Mouse (Mus musculus): ENCODE results near the gene Lrrc49. TPM values are rescaled to one million over a fixed set of nuclear protein-coding genes. Genes with fewer than 3 reads are reported as not detected.

Gene Lrrc49
- polyA plus RNA-seq, 1 experiment from 2014 or later: 1.2 TPM

DNA sequence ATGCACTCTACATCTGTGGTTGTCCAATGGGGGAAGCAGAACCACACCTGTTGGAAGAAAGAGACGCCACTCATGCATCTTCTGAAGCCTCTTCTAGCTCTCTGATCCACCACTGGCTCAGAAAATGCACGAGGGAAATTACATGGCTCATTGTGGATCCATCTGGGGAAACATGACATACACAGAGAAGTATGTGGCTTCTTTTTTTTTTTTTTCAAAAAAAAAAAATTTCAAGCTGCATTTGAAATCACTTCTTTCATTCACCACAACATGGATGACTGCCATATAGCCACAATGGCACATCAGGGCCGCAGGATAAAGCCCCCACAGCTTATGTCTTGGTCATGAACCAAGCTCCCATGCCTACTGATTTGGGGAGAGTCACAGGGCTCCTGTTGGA is 159.7 kb downstream of the Lrrc49 start:
- DNase-seq: no peak
- no peaks in the 10 kb centered on the region for H3K9me3 ChIP-seq (replicated peaks)
- H3K27me3 ChIP-seq: no peaks in the 10 kb centered on the region
- WGBS (ENCODE audit: insufficient replicate concordance): 45% methylated on average over 3 of the region's 3 CpGs
- H3K9ac ChIP-seq: no peak overlapping the region
- H3K27ac ChIP-seq: no peak overlapping the region
- no peaks in the 10 kb centered on the region for H3K4me1 ChIP-seq (replicated peaks)
- no peak for ATAC-seq (ENCODE audit: low read depth)
- no peak overlapping the region for H3K4me2 ChIP-seq
- H3K4me3 ChIP-seq (replicated peaks): no peak overlapping the region
- no peaks in the 10 kb centered on the region for H3K36me3 ChIP-seq

GRCm38 (mm10) chr9:60527836-60528235 is 160.1 kb downstream of the Lrrc49 start:
- WGBS (ENCODE audit: insufficient replicate concordance): 54% methylated on average over 2 of the region's 2 CpGs
- H3K9ac ChIP-seq: no peak overlapping the region
- ATAC-seq (ENCODE audit: low read depth): no peak
- H3K36me3 ChIP-seq: no peaks in the 10 kb centered on the region
- DNase-seq: no peak
- H3K4me3 ChIP-seq (replicated peaks): no peak overlapping the region
- no peaks in the 10 kb centered on the region for H3K4me1 ChIP-seq (replicated peaks)
- H3K27ac ChIP-seq: no peak overlapping the region
- no peak overlapping the region for H3K4me2 ChIP-seq
- H3K9me3 ChIP-seq (replicated peaks): no peaks in the 10 kb centered on the region
- H3K27me3 ChIP-seq: 0 out of 2 replicates have a peak, but pooled peaks cover under 1% of the 10 kb centered on the region

DNA sequence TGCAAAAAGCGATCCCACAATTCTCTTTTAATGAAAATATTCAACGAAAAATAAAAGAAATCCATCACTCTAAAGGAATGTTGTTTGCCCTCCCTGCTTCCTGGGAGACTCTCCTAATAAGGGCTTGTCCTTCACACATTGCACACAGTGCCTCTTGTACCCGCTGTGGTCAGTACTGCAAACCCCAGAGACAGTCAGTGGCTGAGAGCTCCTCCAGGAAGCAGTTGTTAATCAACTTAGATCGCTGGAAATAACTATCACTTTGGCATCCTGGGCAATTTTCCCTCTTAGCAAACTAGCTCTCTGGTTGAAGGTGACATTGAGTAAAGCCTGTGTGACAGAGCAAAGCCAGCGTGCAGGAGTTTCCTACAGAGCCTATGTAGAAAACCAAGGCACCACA is 160.9 kb downstream of the Lrrc49 start:
- Histone ChIP-seq H3K9ac (no peak overlapping the region), H3K36me3 (no peaks in the 10 kb centered on the region), H3K9me3 (replicated peaks) (no peaks in the 10 kb centered on the region), H3K4me3 (replicated peaks) (no peak overlapping the region), H3K27me3 (peaks cover 8% of the 10 kb centered on the region), H3K27ac (no peak overlapping the region), H3K4me1 (replicated peaks) (no peaks in the 10 kb centered on the region), H3K4me2 (no peak overlapping the region)
- 48% methylated on average over 5 of the region's 5 CpGs for WGBS (ENCODE audit: insufficient replicate concordance)
- DNase-seq: no peak
- ATAC-seq (ENCODE audit: low read depth): no peak

DNA sequence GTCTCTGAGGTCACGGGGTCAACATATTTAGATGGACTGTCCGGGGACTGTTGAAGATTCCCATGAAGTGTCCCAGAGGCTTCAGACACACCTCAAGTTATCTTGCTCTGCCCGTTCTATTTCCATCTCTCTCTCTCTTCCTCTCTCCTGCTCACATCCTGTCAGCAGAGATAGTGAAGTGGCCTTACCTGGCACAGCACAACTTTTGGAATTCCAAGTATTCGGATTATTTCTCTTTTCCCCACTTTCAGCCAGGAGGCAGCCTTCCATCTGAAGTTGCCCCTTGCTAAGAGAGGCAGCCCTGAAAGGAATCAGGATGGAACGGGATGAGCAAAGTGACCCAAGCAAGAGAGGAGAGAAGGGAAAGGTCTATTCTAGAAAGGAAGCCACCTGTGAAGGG is 161.8 kb downstream of the Lrrc49 start:
- Histone ChIP-seq H3K4me2 (no peak overlapping the region), H3K36me3 (no peaks in the 10 kb centered on the region), H3K9ac (no peak overlapping the region), H3K27ac (no peak overlapping the region), H3K4me3 (replicated peaks) (no peak overlapping the region), H3K4me1 (replicated peaks) (peaks cover 5% of the 10 kb centered on the region; the same call in 1 of the 2 replicates), H3K9me3 (replicated peaks) (no peaks in the 10 kb centered on the region), H3K27me3 (peaks cover 17% of the 10 kb centered on the region)
- ATAC-seq (ENCODE audit: low read depth) (no peak), DNase-seq (no peak)
- 51% methylated on average over 5 of the region's 5 CpGs for WGBS (ENCODE audit: insufficient replicate concordance)

DNA sequence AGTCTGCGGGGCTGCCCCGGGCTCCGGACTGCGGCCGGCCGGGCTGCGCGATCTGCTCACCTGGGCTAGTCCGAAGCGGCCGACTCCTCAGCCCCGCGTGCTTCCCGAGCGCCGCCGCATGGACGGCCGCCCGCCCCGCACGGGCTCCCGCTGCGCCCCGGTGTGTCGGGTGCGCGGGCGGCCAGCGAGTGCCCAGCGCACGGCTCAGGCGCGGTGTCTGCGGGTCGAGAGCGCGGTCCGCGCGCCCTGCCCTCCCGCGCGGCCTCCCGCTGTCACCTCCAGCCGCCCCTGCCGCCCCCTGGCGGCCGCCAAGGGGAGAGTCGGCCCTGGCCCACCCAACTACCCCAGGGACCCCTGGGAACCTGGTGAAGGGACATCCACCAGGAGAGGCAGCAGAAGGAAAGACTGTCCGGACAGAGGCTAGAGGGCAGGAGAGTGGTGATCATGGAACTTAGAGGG is 166.1 kb downstream of the Lrrc49 start, which contains the start of gene Thsd4:
Thsd4 (minus strand) TSS at position 241 of the 459 bp plus-strand sequence.
- no peak within 1 kb of the TSS for H3K27ac ChIP-seq
- H3K4me3 ChIP-seq (replicated peaks): peak within 1 kb of the TSS; percentile 59
- H3K9me3 ChIP-seq (replicated peaks): no peaks in the 10 kb centered on the region
- peak within 1 kb of the TSS; percentile 68 for H3K4me2 ChIP-seq
- ATAC-seq (ENCODE audit: low read depth): no peak; the same call in 1 of the 2 replicates
- no peaks in the 10 kb centered on the region for H3K36me3 ChIP-seq
- peak; percentile 8 for DNase-seq
- WGBS (ENCODE audit: insufficient replicate concordance): 2% methylated on average over 25 of the region's 51 CpGs
- peak within 1 kb of the TSS; percentile 61 for H3K9ac ChIP-seq
- H3K27me3 ChIP-seq: peaks cover 32% of the 10 kb centered on the region
- H3K4me1 ChIP-seq (replicated peaks): peaks cover 7% of the 10 kb centered on the region; the same call in 1 of the 2 replicates

- no peaks in the 10 kb centered on the region for H3K36me3 ChIP-seq
- 42% methylated on average over 5 of the region's 5 CpGs for WGBS (ENCODE audit: insufficient replicate concordance)
- H3K4me1 ChIP-seq (replicated peaks): peaks cover 10% of the 10 kb centered on the region; the same call in 1 of the 2 replicates
- peak overlapping the region; percentile 68 for H3K4me2 ChIP-seq
- no peak overlapping the region for H3K9ac ChIP-seq
- DNase-seq (no peak), ATAC-seq (ENCODE audit: low read depth) (no peak)
- peaks cover 32% of the 10 kb centered on the region for H3K27me3 ChIP-seq
- H3K9me3 ChIP-seq (replicated peaks): no peaks in the 10 kb centered on the region
- no peak overlapping the region for H3K27ac ChIP-seq
- peak overlapping the region; percentile 59 for H3K4me3 ChIP-seq (replicated peaks)
Observed at GRCm38 (mm10) chr9:60521143-60521542, 166.8 kb downstream of the Lrrc49 start.

- Histone ChIP-seq H3K9ac (no peak overlapping the region), H3K36me3 (no peaks in the 10 kb centered on the region), H3K4me2 (no peak overlapping the region), H3K27me3 (peaks cover 32% of the 10 kb centered on the region), H3K4me1 (replicated peaks) (peaks cover 10% of the 10 kb centered on the region; the same call in 1 of the 2 replicates), H3K27ac (no peak overlapping the region), H3K4me3 (replicated peaks) (no peak overlapping the region), H3K9me3 (replicated peaks) (no peaks in the 10 kb centered on the region)
- DNase-seq: no peak
- WGBS (ENCODE audit: insufficient replicate concordance): 47% methylated on average over 3 of the region's 3 CpGs
- ATAC-seq (ENCODE audit: low read depth): no peak
Observed at GRCm38 (mm10) chr9:60519601-60520000, 168.4 kb downstream of the Lrrc49 start.

Other genes with a start within 250 kb of the Lrrc49 start
- gene Thsd4, start 166.1 kb downstream of the Lrrc49 start, polyA plus RNA-seq (2015; fragmentation: Nextera tagmentation; extraction: Ambion mirVana): 1.2 TPM in 2 replicates
- 0.06 and 0.08 TPM in 2 replicates for gene Larp6, start 24.8 kb upstream of the Lrrc49 start, polyA plus RNA-seq (2015; fragmentation: Nextera tagmentation; extraction: Ambion mirVana)
- gene Uaca, start 106.4 kb upstream of the Lrrc49 start, polyA plus RNA-seq (2015; fragmentation: Nextera tagmentation; extraction: Ambion mirVana): 2.7 and 4.4 TPM in 2 replicates